Mouse (Mus musculus) stomach, adult 2 months (tissue): ENCODE measurements around the gene Olfr195. TPM values are rescaled to one million over a fixed set of nuclear protein-coding genes. Genes with fewer than 3 reads are reported as not detected.

Experiments
- polyA plus RNA-seq: library from polyadenylated mRNA; depleted of rRNA; stranded (reverse); fragments of >200 nt; gene quantifications from 2 replicates; pipeline ENCODE4 v1.2.3, GENCODE M21; 2012; rRNA removed

The Olfr195 gene
- polyA plus RNA-seq = not detected in 2 replicates

GRCm38 (mm10) chr16:59146746-59147145 is at the start of gene Olfr195:
Gene Olfr195, plus strand, starts transcription at chr16:59147046.

GRCm38 (mm10) chr16:59111781-59112180 is 35.1 kb upstream of the Olfr195 start, which contains the start of gene Olfr193:
Gene Olfr193, minus strand, starts transcription at chr16:59111881.

GRCm38 (mm10) chr16:59120969-59121368 is 25.9 kb upstream of the Olfr195 start, which contains the start of gene Olfr194:
Gene Olfr194, minus strand, starts transcription at chr16:59121069.

DNA sequence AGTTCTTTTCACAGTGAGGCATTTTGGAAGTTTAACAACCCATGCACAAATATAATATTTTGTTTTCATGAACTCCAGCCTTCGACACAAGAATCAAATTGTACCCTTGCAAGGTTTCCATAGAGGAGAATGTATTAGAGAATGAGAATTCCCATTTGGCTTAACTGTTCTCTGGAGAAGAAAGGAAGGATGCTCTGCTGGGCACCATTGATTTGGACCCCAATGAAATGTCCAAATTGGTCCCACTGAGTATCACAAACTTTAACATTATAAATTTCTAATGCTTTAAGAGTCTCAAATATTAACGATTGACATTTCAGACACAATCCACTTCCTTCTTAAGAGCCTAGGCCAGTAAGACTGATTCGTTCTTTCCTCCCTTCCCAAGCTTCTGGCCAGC is 23.5 kb downstream of the Olfr195 start, which contains the start of gene Olfr196:
Gene Olfr196 (minus strand): TSS at position 101 of the 400 bp plus-strand sequence.

Other genes starting within 250 kb of the Olfr195 start
- not detected in 2 replicates for gene Olfr181, start 218.3 kb upstream of the Olfr195 start, polyA plus RNA-seq
- gene Olfr180, start 217.7 kb upstream of the Olfr195 start, polyA plus RNA-seq = not detected in 2 replicates
- not detected in 2 replicates for gene Olfr183, start 151.7 kb upstream of the Olfr195 start, polyA plus RNA-seq
- not detected in 2 replicates for gene Olfr186, start 116.8 kb upstream of the Olfr195 start, polyA plus RNA-seq
- not detected in 2 replicates for gene Olfr187, start 107.3 kb upstream of the Olfr195 start, polyA plus RNA-seq
- gene Olfr190, start 69.0 kb upstream of the Olfr195 start, polyA plus RNA-seq = not detected in 2 replicates
- not detected in 2 replicates for gene Olfr191, start 57.2 kb upstream of the Olfr195 start, polyA plus RNA-seq
- not detected in 2 replicates for gene Olfr193, start 35.2 kb upstream of the Olfr195 start, polyA plus RNA-seq
- not detected in 2 replicates for gene Olfr194, start 26.0 kb upstream of the Olfr195 start, polyA plus RNA-seq
- not detected in 2 replicates for gene Olfr196, start 23.4 kb downstream of the Olfr195 start, polyA plus RNA-seq
- not detected in 2 replicates for gene Olfr198, start 56.5 kb downstream of the Olfr195 start, polyA plus RNA-seq
- gene Olfr199, start 72.7 kb downstream of the Olfr195 start, polyA plus RNA-seq = not detected in 2 replicates
- gene Olfr201, start 125.6 kb downstream of the Olfr195 start, polyA plus RNA-seq = not detected in 2 replicates
- gene Olfr202, start 139.7 kb downstream of the Olfr195 start, polyA plus RNA-seq = not detected in 2 replicates
- not detected in 2 replicates for gene Olfr203, start 151.8 kb downstream of the Olfr195 start, polyA plus RNA-seq
- gene Olfr204, start 171.2 kb downstream of the Olfr195 start, polyA plus RNA-seq = not detected in 2 replicates
- gene Olfr205, start 184.1 kb downstream of the Olfr195 start, polyA plus RNA-seq = not detected in 2 replicates
- not detected in 2 replicates for gene Olfr206, start 202.2 kb downstream of the Olfr195 start, polyA plus RNA-seq
- gene Olfr209, start 216.9 kb downstream of the Olfr195 start, polyA plus RNA-seq = not detected in 2 replicates